Mouse (Mus musculus): ENCODE measurements at regions not wholly inside any gene's neighbourhood (a gene's known extent, or its start where the extent isn't known, plus 50 kb on each side); places are given as distances from the start of the nearest gene placed in this dataset.

GRCm38 (mm10) chr3:147445884-147446283, 593.7 kb downstream of the Ttll7 start:
- DNase-seq, result no peak

DNA sequence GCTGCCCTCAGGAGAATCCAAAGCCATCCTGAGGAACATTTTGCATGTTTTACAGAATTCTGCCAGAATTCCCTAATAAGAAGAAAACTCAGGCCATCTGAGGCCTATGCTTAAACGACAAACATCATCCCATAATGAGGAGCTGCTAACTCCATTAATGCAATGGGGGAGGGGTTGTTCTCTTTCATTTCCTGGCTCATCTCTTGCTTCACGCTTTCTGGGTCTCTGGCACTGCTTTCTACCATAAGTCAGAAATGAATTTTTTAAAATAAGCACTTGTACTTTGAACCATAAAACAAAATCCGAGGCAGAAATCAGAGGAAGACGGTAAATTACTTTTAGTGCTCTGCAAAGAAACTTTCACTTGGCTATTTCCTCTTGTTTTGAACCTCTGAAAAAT, 600.0 kb downstream of the Ttll7 start:
- DNase-seq, result no peak

- no peak for DNase-seq
These were observed 603.2 kb downstream of the Ttll7 start for GRCm38 (mm10) chr3:147455383-147455782.

DNA sequence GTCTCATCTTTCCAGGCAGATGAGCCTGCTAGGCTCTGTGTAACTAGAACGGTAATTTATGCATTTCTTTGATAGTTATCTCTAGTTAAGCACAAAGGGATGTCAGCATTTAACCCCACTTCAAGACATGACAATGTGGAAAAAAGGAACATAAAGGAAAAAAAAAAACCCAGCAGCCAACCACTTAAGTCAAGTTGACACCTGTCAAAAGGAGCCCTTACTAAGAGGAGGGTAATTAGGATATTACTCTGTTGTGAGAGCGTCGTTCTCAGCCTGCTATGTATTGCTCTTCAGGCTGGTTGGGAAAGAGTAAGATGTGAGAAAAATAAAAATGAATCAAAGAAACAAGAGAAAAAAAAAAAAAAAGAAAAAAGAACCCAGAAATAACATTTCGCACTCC, 604.1 kb downstream of the Ttll7 start:
- no peak for DNase-seq

- DNase-seq, result no peak
These were observed 605.9 kb downstream of the Ttll7 start for GRCm38 (mm10) chr3:147458115-147458514.

GRCm38 (mm10) chr3:147479890-147480289, 627.7 kb downstream of the Ttll7 start:
- DNase-seq, result no peak
